Mouse (Mus musculus) MEL (cell line): ENCODE results near the gene P2rx3. TPM values are rescaled to one million over a fixed set of nuclear protein-coding genes. Genes with fewer than 3 reads are reported as not detected.

Experiments used
- DNase-seq: peaks from one replicate; pipeline ENCODE4 v3.0.0; 2011; ENCODE audit warnings: low read depth, low spot score
- H3K27ac ChIP-seq: 2 replicates; pipeline ENCODE4 v1.5.1; 2012; ENCODE audit warnings: low read depth, mild to moderate bottlenecking, control low read depth, low read length, moderate library complexity; ENCODE audit not compliant: control insufficient read depth
- H3K27me3 ChIP-seq, 2 experiments: fragments of 150-350 bp in 1 of 2; sonication (generic) in 1 of 2; 2 replicates each; pipeline ENCODE4 v1.6.1; 2012; ENCODE audit warnings: low read length in 2 of 2, mild to moderate bottlenecking in 2 of 2, improper control_type of control experiment in 1 of 2, moderate library complexity in 1 of 2; ENCODE audit not compliant: insufficient read depth in 2 of 2, control insufficient read depth in 1 of 2
- H3K36me3 ChIP-seq, 2 experiments: 2 replicates each; pipeline ENCODE4 v1.6.1; 2012 to 2014; ENCODE audit warnings: low read length in 2 of 2, improper control_type of control experiment in 1 of 2, inconsistent platforms in 1 of 2, mild to moderate bottlenecking in 1 of 2; ENCODE audit not compliant: insufficient read depth in 2 of 2, control insufficient read depth in 1 of 2
- H3K4me1 ChIP-seq, 2 experiments: fragments of 150-350 bp in 1 of 2; sonication (generic) in 1 of 2; 2 replicates each; pipeline ENCODE4 v1.6.1; 2012; ENCODE audit warnings: low read length in 2 of 2, improper control_type of control experiment in 1 of 2, mild to moderate bottlenecking in 1 of 2; ENCODE audit not compliant: insufficient read depth in 2 of 2, control insufficient read depth in 1 of 2
- H3K4me3 ChIP-seq, 2 experiments: fragments of 150-350 bp in 1 of 2; sonication (generic) in 1 of 2; 2 replicates each; pipeline ENCODE4 v1.5.1; 2012; ENCODE audit warnings: low read depth in 2 of 2, low read length in 2 of 2, mild to moderate bottlenecking in 2 of 2, moderate library complexity in 2 of 2, control low read depth in 1 of 2, improper control_type of control experiment in 1 of 2; ENCODE audit not compliant: control insufficient read depth in 1 of 2, insufficient read depth in 1 of 2
- H3K79me2 ChIP-seq: 2 replicates; pipeline ENCODE4 v1.6.1; 2012; ENCODE audit warnings: mild to moderate bottlenecking, low read length, moderate library complexity; ENCODE audit not compliant: control insufficient read depth, poor library complexity, insufficient read depth
- H3K9ac ChIP-seq: 2 replicates; pipeline ENCODE4 v1.6.1; 2012; ENCODE audit warnings: low read depth, mild to moderate bottlenecking, control low read depth, low read length, moderate library complexity; ENCODE audit not compliant: control insufficient read depth, poor library complexity, severe bottlenecking
- H3K9me3 ChIP-seq: fragments of 150-350 bp; sonication (generic); replicated peaks from 2 replicates; pipeline ENCODE4 v1.6.1; 2012; ENCODE audit warnings: mild to moderate bottlenecking, low read length, improper control_type of control experiment, moderate library complexity; ENCODE audit not compliant: insufficient read depth
- CHD2 ChIP-seq: IDR thresholded peaks from 2 replicates; pipeline ENCODE4 v1.6.1; 2011; ENCODE audit warnings: low read length, improper control_type of control experiment
- CTCF ChIP-seq, 3 experiments: IDR thresholded peaks in 2 of 3; conservative IDR thresholded peaks in 1 of 3; 2 replicates each; pipeline ENCODE4 v1.5.1; 2011 to 2012; ENCODE audit warnings: low read length in 3 of 3, low read depth in 2 of 3, mild to moderate bottlenecking in 2 of 3, improper control_type of control experiment in 1 of 3, inconsistent platforms in 1 of 3, mixed read lengths in 1 of 3, moderate library complexity in 1 of 3; ENCODE audit not compliant: control insufficient read depth in 1 of 3, insufficient read depth in 1 of 3, poor library complexity in 1 of 3, severe bottlenecking in 1 of 3
- GATA1 ChIP-seq: IDR thresholded peaks from 2 replicates; pipeline ENCODE4 v1.6.1; 2011; ENCODE audit warnings: low read depth, low read length, improper control_type of control experiment
- JUND ChIP-seq: IDR thresholded peaks from 2 replicates; pipeline ENCODE4 v1.6.1; 2011; ENCODE audit warnings: low read depth, mild to moderate bottlenecking, improper control_type of control experiment, low read length
- KAT2A ChIP-seq: conservative IDR thresholded peaks from 2 replicates; pipeline ENCODE4 v1.6.1; 2012; ENCODE audit warnings: low read depth, low read length, improper control_type of control experiment, inconsistent platforms
- MAX ChIP-seq: IDR thresholded peaks from 2 replicates; pipeline ENCODE4 v1.6.1; 2011; ENCODE audit warnings: low read length, improper control_type of control experiment
- MAZ ChIP-seq: IDR thresholded peaks from 2 replicates; pipeline ENCODE4 v1.6.1; 2012; ENCODE audit warnings: low read depth, mild to moderate bottlenecking, inconsistent platforms, low read length, improper control_type of control experiment
- MEF2A ChIP-seq: IDR thresholded peaks from 2 replicates; pipeline ENCODE4 v1.6.1; 2014; ENCODE audit warnings: low read depth, mild to moderate bottlenecking, inconsistent platforms, low read length, improper control_type of control experiment; ENCODE audit not compliant: poor library complexity, insufficient replicate concordance, severe bottlenecking; ENCODE audit errors: extremely low read depth
- MYB ChIP-seq: IDR thresholded peaks from 2 replicates; pipeline ENCODE4 v1.6.1; 2011; ENCODE audit warnings: mild to moderate bottlenecking, low read depth, low read length, improper control_type of control experiment
- MYC ChIP-seq: IDR thresholded peaks from 2 replicates; pipeline ENCODE4 v1.6.1; 2011; ENCODE audit warnings: low read depth, mild to moderate bottlenecking, low read length, improper control_type of control experiment, moderate library complexity
- NELFE ChIP-seq: IDR thresholded peaks from 2 replicates; pipeline ENCODE4 v1.6.1; 2011; ENCODE audit warnings: low read depth, low read length, improper control_type of control experiment
- NRF1 ChIP-seq: IDR thresholded peaks from 2 replicates; pipeline ENCODE4 v1.6.1; 2014; ENCODE audit warnings: low read depth, mild to moderate bottlenecking, inconsistent platforms, low read length, improper control_type of control experiment, moderate library complexity; ENCODE audit not compliant: poor library complexity, insufficient read depth, severe bottlenecking
- POLR2A ChIP-seq, 2 experiments: IDR thresholded peaks; 2 replicates each; pipeline ENCODE4 v1.6.1; 2011 to 2012; ENCODE audit warnings: low read length in 2 of 2, mild to moderate bottlenecking in 2 of 2, control low read depth in 1 of 2, improper control_type of control experiment in 1 of 2, low read depth in 1 of 2, moderate library complexity in 1 of 2; ENCODE audit not compliant: control insufficient read depth in 1 of 2, insufficient read depth in 1 of 2, poor library complexity in 1 of 2
- POLR2AphosphoS5 ChIP-seq: IDR thresholded peaks from 2 replicates; pipeline ENCODE4 v1.6.1; 2012; ENCODE audit warnings: low read depth, borderline replicate concordance, mild to moderate bottlenecking, inconsistent platforms, low read length, moderate library complexity, mixed read lengths
- RCOR1 ChIP-seq: IDR thresholded peaks from 2 replicates; pipeline ENCODE4 v1.6.1; 2012; ENCODE audit warnings: low read depth, mild to moderate bottlenecking, inconsistent platforms, low read length, improper control_type of control experiment
- SIN3A ChIP-seq: IDR thresholded peaks from 2 replicates; pipeline ENCODE4 v1.6.1; 2012; ENCODE audit warnings: low read length, improper control_type of control experiment, inconsistent platforms
- SMC3 ChIP-seq: IDR thresholded peaks from 2 replicates; pipeline ENCODE4 v1.6.1; 2011; ENCODE audit warnings: low read depth, low read length, improper control_type of control experiment
- TAL1 ChIP-seq: IDR thresholded peaks from 2 replicates; pipeline ENCODE4 v1.6.1; 2012; ENCODE audit warnings: mild to moderate bottlenecking, inconsistent platforms, low read length, moderate library complexity, mixed read lengths
- TCF12 ChIP-seq: IDR thresholded peaks from 2 replicates; pipeline ENCODE4 v1.6.1; 2014; ENCODE audit warnings: low read depth, mild to moderate bottlenecking, inconsistent platforms, low read length, improper control_type of control experiment, moderate library complexity
- UBTF ChIP-seq: IDR thresholded peaks from 2 replicates; pipeline ENCODE4 v1.6.1; 2012; ENCODE audit warnings: low read depth, mild to moderate bottlenecking, inconsistent platforms, low read length, improper control_type of control experiment, moderate library complexity, borderline replicate concordance; ENCODE audit not compliant: insufficient read depth
- USF1 ChIP-seq: IDR thresholded peaks from 2 replicates; pipeline ENCODE4 v1.6.1; 2014; ENCODE audit warnings: low read depth, mild to moderate bottlenecking, inconsistent platforms, low read length, improper control_type of control experiment, moderate library complexity
- USF2 ChIP-seq, 2 experiments: IDR thresholded peaks; 2 replicates each; pipeline ENCODE4 v1.6.1; 2011 to 2012; ENCODE audit warnings: improper control_type of control experiment in 2 of 2, low read length in 2 of 2, borderline replicate concordance in 1 of 2, inconsistent platforms in 1 of 2, low read depth in 1 of 2, mild to moderate bottlenecking in 1 of 2; ENCODE audit not compliant: insufficient read depth in 1 of 2
- ZNF384 ChIP-seq: IDR thresholded peaks from 2 replicates; pipeline ENCODE4 v1.6.1; 2012; ENCODE audit warnings: low read depth, mild to moderate bottlenecking, inconsistent platforms, low read length, improper control_type of control experiment
- polyA plus RNA-seq, 2 experiments: library from polyadenylated mRNA; stranded (reverse) in 1 of 2; unstranded in 1 of 2; fragments of >175 nt in 1 of 2; fragments of >200 nt in 1 of 2; gene quantifications; 2 replicates each; pipeline versions ENCODE4 v1.2.1 to v1.2.4; 2012; ENCODE audit warnings: low replicate concordance in 2 of 2, low read depth in 1 of 2; ENCODE audit not compliant: insufficient read length in 2 of 2, insufficient read depth in 1 of 2, missing spikeins in 1 of 2
- total RNA-seq: library from RNA; depleted of rRNA; stranded (reverse); fragments of 300-350 nt; gene quantifications from 2 replicates; pipeline ENCODE4 v1.2.3, GENCODE M21; 2012

The P2rx3 gene
- total and polyA plus RNA-seq, 3 experiments, result 0.36 TPM; not detected in 2

DNA sequence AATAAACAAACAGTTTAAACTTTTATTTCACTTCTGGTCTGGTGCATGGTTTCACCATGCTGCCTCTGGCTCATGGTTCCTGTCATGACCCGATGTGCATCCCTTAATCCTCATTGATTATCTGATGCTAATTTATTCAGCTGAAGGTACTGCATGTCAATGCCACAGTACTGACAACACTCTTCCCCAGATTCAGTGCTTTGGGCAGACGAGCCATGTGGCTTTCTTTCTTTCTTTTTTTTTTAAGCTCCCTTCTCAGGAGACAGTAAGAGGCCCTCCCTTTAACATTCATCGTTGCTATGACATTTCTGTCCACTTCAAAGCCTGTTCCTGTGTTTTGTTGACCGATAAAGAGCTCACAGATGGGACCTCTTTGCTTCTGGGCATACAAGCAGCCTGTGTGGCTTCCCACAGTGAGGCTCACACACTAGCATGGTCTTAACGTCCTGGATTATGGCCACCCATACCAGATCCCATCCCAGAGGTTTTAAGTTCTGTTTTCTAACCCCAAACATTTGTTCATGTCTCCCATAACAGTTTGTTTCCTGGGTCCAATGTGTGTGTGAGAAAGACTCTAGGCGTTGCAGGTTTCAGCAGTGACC, 74.3 kb downstream of the P2rx3 start:
- no peaks in the 10 kb centered on the region for H3K79me2 ChIP-seq
- no peak for DNase-seq
- peaks cover 0 to 19% of the 10 kb centered on the region in 2 experiments; a peak in 2 of 4 replicates for H3K36me3 ChIP-seq
- H3K27ac ChIP-seq, result no peak overlapping the region
- H3K27me3 ChIP-seq, result no peaks in the 10 kb centered on the region
- no peaks in the 10 kb centered on the region for H3K9me3 ChIP-seq
- TF ChIP-seq JUND (no peak), USF2 (IDR thresholded peaks at IDR 0.05; ENCODE audit: borderline replicate concordance in 1 of 2, insufficient read depth in 1 of 2, low read depth in 1 of 2, low read length in 2 of 2) (no peak), UBTF (no peak), KAT2A (no peak), MYB (no peak), MEF2A (no peak), RCOR1 (no peak), TCF12 (no peak), POLR2A (IDR thresholded peaks at IDR 0.05; ENCODE audit: control insufficient read depth in 1 of 2, insufficient read depth in 1 of 2, low read depth in 1 of 2, low read length in 2 of 2, poor library complexity in 1 of 2) (no peak)
- H3K4me3 ChIP-seq, result no peak overlapping the region
- H3K9ac ChIP-seq, result no peak overlapping the region
- H3K4me1 ChIP-seq, result peaks cover 9 to 11% of the 10 kb centered on the region in 2 experiments

GRCm38 (mm10) chr2:84961901-84962300, 75.4 kb downstream of the P2rx3 start:
- H3K27ac ChIP-seq, result no peak overlapping the region
- H3K27me3 ChIP-seq, result no peaks in the 10 kb centered on the region
- DNase-seq, result no peak
- H3K4me3 ChIP-seq, result no peak overlapping the region
- H3K36me3 ChIP-seq, result peaks cover 0 to 16% of the 10 kb centered on the region in 2 experiments; a peak in 3 of 4 replicates
- H3K4me1 ChIP-seq, result peaks cover 3 to 8% of the 10 kb centered on the region in 2 experiments
- TF ChIP-seq USF1 (no peak), POLR2A (IDR thresholded peaks at IDR 0.05; ENCODE audit: control insufficient read depth in 1 of 2, insufficient read depth in 1 of 2, low read depth in 1 of 2, low read length in 2 of 2, poor library complexity in 1 of 2) (no peak), NRF1 (no peak), ZNF384 (no peak), KAT2A (no peak), TAL1 (no peak), CTCF (IDR thresholded peaks at IDR 0.05 in 2 of 3, conservative IDR thresholded peaks at IDR 0.05 in 1 of 3; ENCODE audit: control insufficient read depth in 1 of 3, insufficient read depth in 1 of 3, low read depth in 2 of 3, low read length in 3 of 3, poor library complexity in 1 of 3, severe bottlenecking in 1 of 3) (no peak), MYC (no peak), MEF2A (no peak), CHD2 (no peak), MAZ (no peak), POLR2AphosphoS5 (no peak), SMC3 (no peak), SIN3A (no peak), MAX (no peak), GATA1 (no peak), NELFE (no peak)
- TF ChIP-seq, all 39 proteins: peak for 0
- H3K79me2 ChIP-seq, result no peaks in the 10 kb centered on the region
- no peak overlapping the region for H3K9ac ChIP-seq
- H3K9me3 ChIP-seq, result no peaks in the 10 kb centered on the region
